Mouse (Mus musculus) lung, postnatal 25 days (tissue): ENCODE data around the gene Dagla.

Experiments used
- DNase-seq: peaks from one replicate; pipeline ENCODE4 v3.0.0; 2022; ENCODE audit warnings: low spot score

The Dagla gene

DNA sequence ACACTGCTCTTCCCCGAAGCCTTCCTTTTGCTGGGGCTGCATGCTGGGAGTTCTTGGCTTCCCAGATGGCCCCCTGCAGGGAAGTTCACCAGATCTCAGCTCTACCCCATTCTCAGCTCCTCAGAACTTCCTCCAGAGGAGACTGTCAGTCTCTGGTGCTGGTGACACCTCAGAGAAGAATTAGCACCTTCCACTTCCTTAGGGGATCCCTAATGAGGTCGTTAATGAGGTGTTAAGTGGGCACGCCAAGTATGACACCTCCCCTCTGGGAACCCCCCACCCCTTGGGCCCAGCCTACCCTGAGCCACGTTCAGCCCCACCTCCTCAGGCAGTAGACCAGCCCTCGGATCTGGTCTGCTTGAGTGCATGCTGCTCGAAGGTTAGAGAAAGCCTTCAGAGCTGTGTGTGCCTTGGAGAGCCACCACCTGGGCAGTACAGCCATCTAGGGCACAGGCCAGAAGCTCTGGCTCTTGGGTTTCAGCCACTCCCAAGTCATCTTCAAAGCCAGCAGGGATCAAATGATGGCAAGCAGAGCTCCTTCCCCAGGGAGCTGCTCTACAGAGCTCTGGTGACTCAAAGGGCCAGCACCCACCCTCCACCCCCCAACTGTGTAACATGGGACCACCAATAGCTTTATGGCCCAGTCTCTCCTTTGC, 25.9 kb downstream of the Dagla start:
- no peak for DNase-seq

DNA sequence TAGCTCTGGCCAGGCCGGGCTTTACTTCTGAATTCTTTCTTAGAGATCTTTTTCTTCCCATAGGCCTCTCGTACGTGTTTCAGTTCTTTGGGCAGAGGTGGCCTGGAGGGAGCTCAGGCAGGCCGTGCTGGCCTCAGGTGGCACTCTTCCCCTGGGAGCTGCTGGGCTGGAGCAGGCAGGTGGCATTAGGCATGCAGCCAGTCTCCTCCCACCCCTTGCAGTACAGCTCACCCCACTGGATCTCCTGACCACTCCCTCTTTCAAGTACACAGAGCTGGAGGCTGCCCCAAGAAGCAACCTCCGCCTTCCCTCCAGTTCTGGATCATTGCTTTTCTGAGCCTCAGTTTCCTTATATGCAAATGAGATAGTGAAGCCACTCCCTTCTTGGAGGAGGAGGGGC, 26.9 kb downstream of the Dagla start:
- peak; percentile 86 for DNase-seq

DNA sequence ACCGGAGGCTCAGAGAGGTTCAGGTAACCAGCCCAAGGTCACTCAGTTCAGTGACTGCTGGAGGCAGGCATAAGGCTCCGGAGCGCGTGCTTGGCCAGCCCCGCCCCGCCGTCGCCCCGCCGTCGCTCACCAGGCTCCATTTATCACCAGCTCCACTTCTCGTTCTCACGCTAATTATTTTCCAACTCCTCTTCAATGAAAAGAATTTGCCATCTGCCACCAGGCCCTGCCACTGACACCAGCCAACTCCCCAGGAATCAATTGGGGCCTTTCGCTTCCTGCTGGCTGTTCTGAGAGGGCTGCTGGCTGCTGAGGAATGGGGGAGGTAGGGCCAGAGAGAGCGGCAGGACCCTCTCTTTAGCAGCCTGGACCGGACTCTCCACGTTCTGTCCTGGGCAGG, 27.3 kb downstream of the Dagla start:
- DNase-seq = no peak

DNA sequence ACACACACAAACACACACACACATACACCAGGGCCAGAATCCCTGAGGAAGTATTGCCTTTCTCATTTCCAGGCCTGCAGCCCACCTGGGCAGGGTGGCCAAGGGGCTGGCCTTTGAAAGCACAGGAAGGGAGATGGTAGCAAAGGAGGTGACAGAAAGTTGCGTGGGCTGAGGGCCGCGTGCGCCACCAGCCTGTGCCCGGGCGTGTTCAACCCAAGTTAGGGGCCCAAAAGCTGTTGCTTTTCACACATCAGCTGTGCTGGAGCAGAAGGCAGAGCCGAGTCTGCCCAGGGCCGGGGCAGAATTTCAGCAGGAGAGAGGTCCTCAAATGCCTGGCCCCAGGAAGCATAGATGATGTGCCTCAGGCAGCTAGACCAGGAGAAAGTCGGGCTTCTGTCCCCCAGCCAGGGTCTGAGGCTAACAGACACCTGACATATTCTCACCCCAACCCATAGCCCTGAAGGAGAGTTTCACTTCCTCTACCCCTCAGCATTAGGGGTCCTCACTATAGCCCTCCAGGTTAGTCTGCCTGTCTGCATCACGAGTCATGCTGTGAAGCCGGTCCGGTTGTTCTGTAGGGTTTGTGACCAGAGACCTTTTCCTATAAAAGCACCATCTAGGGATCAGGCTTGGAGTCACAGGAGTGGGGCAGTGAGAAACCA, 28.1 kb downstream of the Dagla start:
- no peak for DNase-seq

DNA sequence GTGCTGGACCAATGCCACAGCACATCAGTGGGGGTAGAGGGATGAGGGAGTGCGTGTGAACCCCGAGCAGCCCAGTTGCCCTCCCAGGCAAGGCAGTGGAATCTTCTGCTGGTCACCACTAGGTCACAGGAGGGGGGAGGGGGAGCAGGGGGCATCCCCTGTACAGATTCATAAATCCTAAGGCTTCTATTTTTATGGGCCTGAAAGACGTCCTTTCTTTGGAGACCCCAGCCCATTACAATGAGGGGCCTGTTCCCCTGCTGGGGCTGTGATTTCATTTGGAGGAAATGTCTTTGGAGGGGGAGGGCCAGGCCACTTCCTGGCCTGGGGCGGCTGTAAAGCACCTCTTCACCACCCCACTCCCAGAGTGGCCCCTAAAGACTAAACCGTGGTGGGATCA, 30.6 kb downstream of the Dagla start:
- DNase-seq = no peak

DNA sequence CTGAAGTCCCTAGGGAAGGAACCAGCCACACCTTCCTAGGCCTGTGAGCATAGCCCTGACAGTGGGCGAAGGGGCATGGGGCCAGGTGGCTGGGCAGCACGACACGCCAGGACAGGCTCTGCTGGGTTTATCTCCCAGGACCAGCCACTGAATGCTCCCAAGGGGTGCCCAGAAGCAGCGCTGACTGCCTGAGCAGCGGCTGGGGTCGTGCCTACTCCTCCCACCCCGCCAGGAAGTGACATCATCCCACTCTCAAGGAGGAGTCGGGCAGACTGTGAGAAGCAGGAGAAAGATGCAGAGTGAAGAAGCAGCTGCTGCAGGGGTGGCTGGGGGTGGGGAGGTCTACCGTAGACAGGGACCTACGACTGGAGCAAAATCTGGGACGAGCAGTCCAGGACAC, 31.9 kb downstream of the Dagla start:
- DNase-seq = no peak

DNA sequence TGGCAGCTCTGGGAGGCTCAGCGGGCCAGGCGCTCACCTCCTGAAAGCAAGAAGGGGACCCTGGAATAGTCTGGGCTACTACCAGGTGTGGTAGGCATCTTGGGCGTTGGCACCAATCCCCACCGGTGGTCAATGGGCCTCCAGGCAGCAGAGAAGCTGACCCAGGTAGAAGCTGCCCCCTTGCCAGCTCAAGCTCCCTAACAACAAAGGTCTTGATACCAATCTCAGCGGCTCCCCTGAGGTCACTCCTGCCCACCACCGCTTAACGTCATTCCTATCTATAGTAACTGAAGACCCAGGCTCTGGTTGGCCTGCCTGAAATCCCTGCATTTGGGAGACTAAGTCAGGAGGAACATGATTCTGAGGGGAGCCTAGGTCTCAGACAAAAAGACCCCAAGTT, 33.1 kb downstream of the Dagla start:
- DNase-seq = no peak

DNA sequence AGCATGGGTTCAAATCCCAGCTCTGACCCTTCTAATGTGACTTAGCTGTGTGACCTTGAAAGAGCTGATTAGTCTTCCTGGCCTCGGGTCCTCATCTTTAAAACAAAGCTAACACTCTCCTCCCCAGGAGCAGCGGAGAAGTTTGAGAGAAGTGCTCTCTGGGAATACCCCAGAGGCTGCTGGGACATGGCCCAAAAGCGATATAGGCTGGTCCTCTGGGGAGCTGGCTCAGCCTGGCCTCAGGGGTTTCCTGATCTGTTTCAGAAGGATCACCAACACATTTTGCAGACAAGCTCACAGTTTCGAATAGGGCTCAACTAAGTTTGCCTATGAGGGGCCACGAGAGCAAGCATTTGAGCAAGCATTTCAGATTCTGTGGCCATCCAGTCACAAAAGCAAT, 34.3 kb downstream of the Dagla start:
- DNase-seq = no peak

DNA sequence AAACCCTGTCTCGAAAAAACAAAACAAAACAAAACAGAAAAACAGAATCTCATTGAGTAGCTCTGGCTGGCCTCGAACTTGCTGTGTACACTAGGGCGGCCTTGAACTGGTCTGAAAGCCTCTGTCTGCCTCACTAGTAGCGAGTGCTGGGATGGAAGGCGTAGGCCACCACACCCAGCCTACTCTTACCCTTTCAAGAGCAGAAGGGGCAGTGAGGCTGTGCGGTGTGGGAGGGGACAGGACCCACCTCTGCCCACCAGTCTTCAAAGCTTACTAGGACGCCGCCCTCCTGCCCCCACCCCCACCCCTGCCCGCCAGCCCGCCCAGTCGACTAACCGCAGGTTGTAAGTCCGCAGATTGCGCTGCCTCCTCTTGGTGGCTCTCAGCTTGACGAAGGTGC, 35.8 kb downstream of the Dagla start:
- no peak for DNase-seq

DNA sequence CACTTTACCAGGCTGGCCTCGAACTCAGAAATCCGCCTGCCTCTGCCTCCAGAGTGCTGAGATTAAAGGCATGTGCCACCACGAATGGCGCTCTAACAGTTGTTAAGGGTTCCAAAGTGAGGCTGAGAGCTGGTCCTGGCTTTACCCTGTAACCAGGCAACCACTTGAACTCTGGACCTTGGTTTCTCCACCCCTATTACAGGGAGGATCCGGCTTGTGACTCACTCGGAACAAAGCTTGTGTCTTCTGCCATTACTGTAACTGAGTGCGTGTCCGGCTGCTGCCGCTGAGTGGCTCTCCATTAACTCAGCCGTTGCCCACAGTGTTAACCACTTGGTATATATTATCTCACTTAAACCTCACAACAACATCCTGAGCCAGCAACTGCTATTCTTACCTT, 36.7 kb downstream of the Dagla start:
- DNase-seq = peak; percentile 41

DNA sequence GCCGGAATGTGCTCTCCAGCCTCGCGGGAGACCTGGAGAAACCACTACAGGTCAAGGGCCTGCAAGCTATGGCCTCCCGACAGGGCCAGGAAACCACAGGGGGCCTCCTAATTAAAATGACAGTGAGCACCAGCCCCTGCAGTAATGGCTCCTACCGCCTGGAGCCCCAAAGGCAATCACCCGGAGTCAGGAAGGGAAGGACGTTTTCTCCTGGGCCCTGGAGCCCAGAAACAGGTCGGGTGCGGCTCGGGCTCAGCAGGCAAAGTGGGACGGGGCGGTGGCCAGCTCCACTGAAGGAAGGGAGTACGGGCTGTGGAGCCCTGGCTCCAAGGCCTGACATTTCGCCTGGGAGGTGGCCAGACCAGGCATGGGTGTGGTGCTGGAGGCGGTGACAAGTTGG, 37.6 kb downstream of the Dagla start:
- DNase-seq = no peak

DNA sequence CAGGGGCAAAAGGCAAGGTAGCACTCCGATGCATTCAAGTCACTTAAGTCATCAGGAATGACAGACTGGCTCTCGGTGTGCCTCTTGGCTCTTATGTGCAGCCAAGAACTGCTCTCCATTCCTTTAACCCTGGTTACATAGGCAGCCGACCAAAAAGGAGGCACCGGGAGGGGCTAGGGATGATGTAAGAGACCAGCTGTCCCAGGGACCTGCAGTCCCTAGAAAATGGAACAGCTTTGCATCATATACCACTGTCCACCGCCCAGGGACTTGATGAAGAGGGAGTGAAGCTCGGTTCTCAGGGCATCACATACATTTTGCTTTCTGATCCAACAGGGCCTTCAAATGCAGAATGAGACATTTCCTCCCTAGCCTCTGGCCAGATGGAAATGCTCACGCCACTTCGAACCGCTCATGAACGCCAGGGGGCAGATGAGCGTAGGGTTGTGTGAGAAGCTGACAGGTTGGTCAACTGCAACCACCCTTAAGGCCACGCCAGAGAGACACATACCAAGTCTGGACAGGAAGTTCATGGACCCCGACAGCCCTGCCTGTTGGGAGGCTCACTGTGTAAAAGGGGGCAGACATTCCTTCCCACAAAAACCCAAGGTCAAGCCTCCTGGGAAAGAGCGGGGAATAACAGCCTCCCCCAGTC, 38.4 kb downstream of the Dagla start:
- peak; percentile 89 for DNase-seq

DNA sequence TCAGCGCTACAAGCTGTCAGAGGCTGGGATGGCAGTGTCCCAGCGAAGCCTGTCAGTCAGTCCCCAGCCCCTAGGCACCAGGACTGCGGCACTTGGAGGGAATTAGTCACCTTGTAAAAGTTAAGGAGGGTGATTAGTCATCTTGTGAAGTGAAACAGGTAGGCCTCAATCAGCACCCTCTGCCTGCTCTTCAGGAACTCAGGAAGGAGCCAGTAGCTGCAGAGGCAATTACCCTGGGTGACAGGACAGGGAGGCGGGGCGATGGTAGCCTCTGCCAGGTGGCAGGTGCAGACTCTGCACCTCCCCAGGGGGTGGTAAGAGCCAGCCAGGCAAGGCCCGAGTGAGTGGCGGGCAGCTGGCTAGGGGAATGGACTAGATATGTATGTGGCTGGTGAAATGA, 43.3 kb downstream of the Dagla start:
- DNase-seq = no peak

DNA sequence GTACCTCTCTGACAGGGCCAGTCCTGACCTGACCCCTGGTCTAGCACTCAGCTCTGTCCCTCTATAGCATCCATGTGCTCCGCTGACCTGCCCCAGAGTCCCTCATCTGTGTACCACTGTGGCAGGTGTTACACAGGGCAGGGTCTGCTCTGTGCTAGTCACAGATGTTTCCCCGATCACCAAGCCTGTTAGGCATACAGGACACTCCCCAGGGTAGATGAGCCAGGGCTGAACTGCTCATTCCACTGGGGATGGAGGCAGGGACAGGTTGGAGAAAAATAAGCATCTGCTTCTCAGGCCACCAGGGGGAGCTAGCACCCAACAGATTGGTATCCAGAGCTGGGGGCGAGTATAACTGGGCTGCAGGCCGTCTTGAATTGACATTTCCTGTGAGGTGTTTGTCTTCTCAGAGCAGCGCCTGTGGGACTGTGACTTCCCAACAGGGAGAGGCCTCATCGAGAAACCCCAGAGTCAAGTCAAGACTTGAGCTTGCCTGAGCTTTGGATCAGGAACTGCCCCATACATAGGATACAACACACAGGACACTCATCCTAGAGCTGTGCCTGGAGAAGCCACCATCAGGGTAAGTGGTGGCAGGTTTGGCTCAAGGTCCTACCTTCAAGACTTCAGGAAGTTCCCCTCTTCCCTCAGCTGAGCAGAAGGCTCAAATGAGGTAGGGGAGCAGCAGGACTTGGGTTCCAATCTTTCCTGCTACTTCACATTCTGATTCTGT, 46.2 kb downstream of the Dagla start:
- peak; percentile 77 for DNase-seq

DNA sequence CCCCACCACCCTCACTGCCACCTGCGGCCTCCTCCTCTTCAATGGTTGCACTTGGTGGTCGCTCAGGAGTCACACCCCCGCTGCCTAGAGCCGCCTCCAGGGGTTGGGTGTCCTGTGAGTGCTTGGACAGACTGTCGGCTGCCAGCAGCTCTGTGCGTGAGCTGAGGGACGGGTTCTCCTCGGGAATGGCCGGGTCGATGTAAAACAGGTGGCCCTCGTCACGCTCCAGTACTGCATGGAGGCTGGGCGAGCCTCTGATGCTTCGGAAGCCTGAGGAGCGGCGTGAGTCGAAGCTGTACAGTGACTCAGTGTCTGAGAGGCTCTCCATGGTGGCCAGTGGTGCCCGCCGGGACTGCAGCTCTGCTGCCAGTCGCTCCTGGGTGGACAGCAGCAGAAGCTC, 56.5 kb downstream of the Dagla start:
- no peak for DNase-seq

DNA sequence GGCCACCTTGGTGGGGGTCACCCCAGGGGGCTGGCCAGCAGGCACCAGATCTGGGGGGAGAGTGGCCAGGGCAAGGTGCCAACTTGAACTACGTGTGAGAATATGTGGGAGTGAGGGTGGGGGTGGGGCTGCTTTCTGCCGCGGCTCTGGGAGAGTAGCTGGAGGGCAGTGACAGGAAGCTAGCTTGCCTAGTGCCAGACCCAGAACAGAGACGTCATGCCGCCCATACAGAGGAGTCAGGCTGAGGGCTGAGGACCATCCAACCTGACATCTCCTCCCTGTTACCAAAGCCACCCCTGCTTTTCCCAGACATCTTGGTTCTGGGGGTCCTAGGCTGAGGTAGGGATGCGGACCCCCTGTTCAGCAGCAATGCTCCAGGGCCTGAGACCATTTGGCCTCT, 57.5 kb downstream of the Dagla start:
- no peak for DNase-seq

DNA sequence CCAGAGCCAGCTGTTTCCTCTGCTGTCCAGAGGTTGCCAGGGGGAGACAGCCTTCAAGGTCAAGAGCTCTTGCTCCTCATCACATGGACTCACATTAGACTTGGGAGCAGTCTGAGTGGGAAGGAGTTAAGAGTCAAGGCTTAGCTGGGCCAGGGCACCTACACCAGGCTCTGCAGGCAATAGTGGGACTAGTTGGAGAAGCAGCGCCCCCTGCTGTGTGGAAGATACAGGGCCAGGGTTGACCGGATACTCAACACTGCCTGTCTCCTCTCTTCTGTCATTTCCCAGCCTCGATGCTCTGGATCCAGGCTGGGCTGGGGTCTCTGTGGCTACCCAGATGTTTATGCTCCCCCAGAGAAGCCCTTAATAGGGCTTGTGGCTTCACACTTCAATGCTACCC, 60.5 kb downstream of the Dagla start:
- no peak for DNase-seq

DNA sequence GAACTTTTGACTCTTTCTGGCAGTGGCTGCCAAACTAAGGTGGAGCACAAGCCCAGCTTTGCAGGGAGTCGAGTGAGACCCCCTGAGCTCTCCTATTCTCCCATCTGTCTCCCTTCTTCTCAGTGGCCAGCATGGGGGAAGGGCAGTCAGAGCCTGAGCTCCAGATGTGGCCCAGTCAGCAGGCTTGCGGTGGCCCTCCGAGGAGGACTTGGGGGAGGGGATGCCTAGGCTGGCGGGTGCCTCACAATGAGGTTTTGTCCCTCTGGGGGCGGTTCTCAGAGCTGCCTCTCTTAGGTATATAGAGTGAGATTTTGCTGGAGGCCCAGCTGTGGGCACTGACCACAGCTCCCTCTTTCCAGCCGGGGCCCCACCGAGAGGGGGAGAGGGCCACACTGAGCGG, 61.8 kb downstream of the Dagla start:
- DNase-seq = no peak

DNA sequence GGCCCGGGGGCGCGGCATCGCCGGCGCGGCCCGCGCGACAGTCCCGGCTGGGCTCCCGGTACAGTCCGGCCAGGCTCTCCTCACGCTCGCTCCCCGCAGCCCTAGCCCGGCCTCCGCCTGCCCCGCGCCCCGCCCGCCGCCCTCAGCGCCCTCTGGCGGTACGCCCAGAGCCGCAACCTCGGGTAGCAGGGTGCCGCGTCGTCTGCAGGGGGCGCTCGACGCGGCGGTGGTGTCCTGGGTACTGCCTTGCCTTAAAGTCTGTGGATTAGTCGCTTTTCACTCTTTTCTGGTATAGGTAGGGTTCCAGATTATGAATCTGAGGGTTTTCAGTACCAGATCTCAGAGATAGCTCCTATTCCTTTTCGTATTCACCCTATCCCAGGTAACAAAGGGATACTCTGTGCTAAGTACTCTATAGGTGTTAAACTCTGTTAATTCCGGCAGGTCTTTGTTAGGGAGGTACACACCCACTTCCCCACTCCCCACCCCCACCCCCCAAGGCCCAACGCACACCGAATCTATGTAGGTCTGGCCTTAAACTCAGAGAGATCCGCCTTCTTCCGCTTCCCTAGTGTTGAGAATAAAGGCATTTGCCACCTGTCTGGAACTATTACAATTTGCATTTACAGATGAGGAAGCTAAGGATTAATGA, 63.9 kb downstream of the Dagla start, which contains the start of gene Myrf:
Gene Myrf (minus strand): TSS at position 95 of the 652 bp plus-strand sequence.
- DNase-seq = peak; percentile 77

DNA sequence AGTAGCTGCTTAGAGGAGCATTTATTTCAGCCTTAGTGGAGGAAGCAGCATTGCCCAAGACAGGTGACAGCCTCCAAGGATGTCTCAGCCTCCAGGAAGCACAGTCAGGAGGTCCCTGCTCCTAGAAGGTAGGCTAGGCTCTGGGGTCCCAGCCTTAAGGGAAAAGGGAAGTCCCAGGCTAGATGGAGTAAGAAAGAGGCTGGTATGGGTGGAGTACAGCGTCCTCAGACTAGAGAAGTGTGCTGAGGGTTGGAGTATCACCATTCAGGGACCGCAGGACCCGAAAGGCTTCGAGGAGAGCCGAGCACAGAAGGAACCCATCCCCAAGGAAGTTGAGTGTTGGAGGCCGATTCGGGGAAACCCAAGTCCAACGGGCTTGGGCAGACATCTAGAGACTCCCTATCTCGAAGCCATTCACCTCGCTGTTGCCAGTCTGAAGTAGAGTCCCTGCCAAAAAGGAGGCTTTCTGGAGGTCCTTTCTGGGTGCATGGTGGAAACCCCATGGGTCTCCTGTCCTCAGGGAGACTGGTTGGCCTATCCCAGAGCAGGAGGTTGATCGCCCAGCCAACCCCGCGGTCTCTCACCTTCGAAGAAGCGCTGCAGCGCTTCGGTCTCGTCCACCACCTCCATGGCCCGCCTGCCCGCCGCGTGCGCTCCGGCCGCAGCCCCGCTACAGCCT, 64.6 kb downstream of the Dagla start:
- no peak for DNase-seq

DNA sequence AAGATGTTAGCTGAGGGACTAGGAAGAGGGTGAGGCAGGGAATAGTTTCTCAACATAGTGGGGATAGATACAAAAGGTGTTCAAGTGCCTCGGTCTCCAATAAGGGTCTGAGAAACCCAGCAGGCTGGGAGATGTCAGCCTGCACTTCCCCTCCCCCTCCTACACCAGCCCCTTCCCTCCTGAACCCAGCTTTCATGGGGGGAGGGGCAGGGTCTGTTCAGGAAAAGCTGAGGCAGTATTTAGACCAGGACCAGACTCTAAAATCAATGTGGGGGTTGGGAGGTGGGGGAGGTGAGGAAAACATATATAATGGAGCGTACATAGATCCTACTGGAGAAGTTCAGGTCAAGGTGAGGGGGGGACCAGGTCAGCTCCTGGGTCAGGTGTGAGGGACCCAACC, 65.3 kb downstream of the Dagla start:
- no peak for DNase-seq

DNA sequence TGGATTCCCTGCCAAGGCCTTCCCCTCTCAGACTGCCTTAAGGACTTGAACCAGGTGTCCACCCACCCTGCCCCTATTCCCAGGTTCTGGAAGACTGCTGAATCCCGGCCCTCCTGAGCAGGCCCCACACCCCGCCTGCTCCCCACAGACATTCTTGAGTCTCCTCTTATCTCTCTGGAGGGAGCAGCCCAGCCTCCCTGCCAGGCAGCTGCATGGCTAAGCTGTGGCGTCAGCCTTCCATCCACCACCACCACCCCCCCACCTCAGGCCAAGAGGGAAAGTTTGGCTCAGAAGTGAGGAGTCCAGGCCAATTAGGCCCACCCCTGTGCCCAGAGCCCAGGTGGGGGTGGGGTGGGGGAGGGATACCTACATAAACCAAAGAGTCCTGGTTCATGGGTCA, 66.2 kb downstream of the Dagla start:
- peak; percentile 28 for DNase-seq
